Mouse (Mus musculus): ENCODE data around the gene Olfr653. TPM values are rescaled to one million over a fixed set of nuclear protein-coding genes. Genes with fewer than 3 reads are reported as not detected.

Olfr653 gene
- not detected in 2 replicates for polyA plus RNA-seq (2015; fragmentation: Nextera tagmentation; extraction: Ambion mirVana)

- no peak for ATAC-seq (ENCODE audit: low read depth)
Measured at GRCm38 (mm10) chr7:104577014-104577413, at the start of gene Olfr653. Gene Olfr653 (plus strand): TSS chr7:104577314.

GRCm38 (mm10) chr7:104549833-104550232 is 27.3 kb upstream of the Olfr653 start, which contains the start of gene Olfr651:
Gene Olfr651 (plus strand): TSS chr7:104550133.
- H3K4me3 ChIP-seq (ENCODE audit: low read length): no peak within 1 kb of the TSS
- no peaks in the 10 kb centered on the region for H3K4me1 ChIP-seq (replicated peaks; ENCODE audit: control insufficient read depth, insufficient read depth, low read length)
- no peak within 1 kb of the TSS for H3K27ac ChIP-seq (ENCODE audit: low read length)
- WGBS: 59% methylated on average over 5 of the region's 5 CpGs
- no peak for ATAC-seq (ENCODE audit: low read depth)
- H3K27me3 ChIP-seq (ENCODE audit: control insufficient read depth, insufficient read depth, low read depth, low read length): no peaks in the 10 kb centered on the region
- H3K36me3 ChIP-seq (ENCODE audit: control insufficient read depth, insufficient read depth, low read length): no peaks in the 10 kb centered on the region
- no peak within 1 kb of the TSS for H3K9ac ChIP-seq (ENCODE audit: low read length)
- no peak within 1 kb of the TSS for H3K4me2 ChIP-seq (ENCODE audit: low read depth, low read length)
- no peaks in the 10 kb centered on the region for H3K9me3 ChIP-seq (ENCODE audit: control insufficient read depth, low read length)

More at GRCm38 (mm10) chr7:104577014-104577413, at the start of gene Olfr653:
- Histone ChIP-seq H3K27me3 (ENCODE audit: control insufficient read depth, insufficient read depth, low read depth, low read length) (no peaks in the 10 kb centered on the region), H3K36me3 (ENCODE audit: control insufficient read depth, insufficient read depth, low read length) (no peaks in the 10 kb centered on the region), H3K9me3 (ENCODE audit: control insufficient read depth, low read length) (no peaks in the 10 kb centered on the region), H3K4me1 (replicated peaks; ENCODE audit: control insufficient read depth, insufficient read depth, low read length) (no peaks in the 10 kb centered on the region), H3K9ac (ENCODE audit: low read length) (no peak within 1 kb of the TSS), H3K27ac (ENCODE audit: low read length) (no peak within 1 kb of the TSS), H3K4me2 (ENCODE audit: low read depth, low read length) (no peak within 1 kb of the TSS), H3K4me3 (ENCODE audit: low read length) (no peak within 1 kb of the TSS)
- WGBS: 60% methylated on average over 2 of the region's 2 CpGs

GRCm38 (mm10) chr7:104552700-104553099 is 24.4 kb upstream of the Olfr653 start:
- WGBS: 55% methylated on average over 1 of the region's 1 CpGs
- Histone ChIP-seq H3K9ac (ENCODE audit: low read length) (no peak overlapping the region), H3K27ac (ENCODE audit: low read length) (no peak overlapping the region), H3K4me2 (ENCODE audit: low read depth, low read length) (no peak overlapping the region), H3K27me3 (ENCODE audit: control insufficient read depth, insufficient read depth, low read depth, low read length) (no peaks in the 10 kb centered on the region), H3K4me1 (replicated peaks; ENCODE audit: control insufficient read depth, insufficient read depth, low read length) (no peaks in the 10 kb centered on the region), H3K4me3 (ENCODE audit: low read length) (no peak overlapping the region), H3K9me3 (ENCODE audit: control insufficient read depth, low read length) (no peaks in the 10 kb centered on the region), H3K36me3 (ENCODE audit: control insufficient read depth, insufficient read depth, low read length) (no peaks in the 10 kb centered on the region)
- no peak for ATAC-seq (ENCODE audit: low read depth)

GRCm38 (mm10) chr7:104560601-104561000 is 16.5 kb upstream of the Olfr653 start, which contains the start of gene Olfr652:
Gene Olfr652 (plus strand): TSS chr7:104560901.
- H3K27ac ChIP-seq (ENCODE audit: low read length): no peak within 1 kb of the TSS
- no peaks in the 10 kb centered on the region for H3K4me1 ChIP-seq (replicated peaks; ENCODE audit: control insufficient read depth, insufficient read depth, low read length)
- H3K4me3 ChIP-seq (ENCODE audit: low read length): no peak within 1 kb of the TSS
- H3K9me3 ChIP-seq (ENCODE audit: control insufficient read depth, low read length): no peaks in the 10 kb centered on the region
- no peak for ATAC-seq (ENCODE audit: low read depth)
- no peak within 1 kb of the TSS for H3K9ac ChIP-seq (ENCODE audit: low read length)
- no peaks in the 10 kb centered on the region for H3K36me3 ChIP-seq (ENCODE audit: control insufficient read depth, insufficient read depth, low read length)
- no peak within 1 kb of the TSS for H3K4me2 ChIP-seq (ENCODE audit: low read depth, low read length)
- no peaks in the 10 kb centered on the region for H3K27me3 ChIP-seq (ENCODE audit: control insufficient read depth, insufficient read depth, low read depth, low read length)

- H3K4me1 ChIP-seq (replicated peaks; ENCODE audit: control insufficient read depth, insufficient read depth, low read length): no peaks in the 10 kb centered on the region
- WGBS: 88% methylated on average over 4 of the region's 4 CpGs
- no peak overlapping the region for H3K4me3 ChIP-seq (ENCODE audit: low read length)
- H3K36me3 ChIP-seq (ENCODE audit: control insufficient read depth, insufficient read depth, low read length): no peaks in the 10 kb centered on the region
- no peak overlapping the region for H3K4me2 ChIP-seq (ENCODE audit: low read depth, low read length)
- no peak for ATAC-seq (ENCODE audit: low read depth)
- no peak overlapping the region for H3K9ac ChIP-seq (ENCODE audit: low read length)
- H3K27me3 ChIP-seq (ENCODE audit: control insufficient read depth, insufficient read depth, low read depth, low read length): no peaks in the 10 kb centered on the region
- no peaks in the 10 kb centered on the region for H3K9me3 ChIP-seq (ENCODE audit: control insufficient read depth, low read length)
- no peak overlapping the region for H3K27ac ChIP-seq (ENCODE audit: low read length)
Measured at GRCm38 (mm10) chr7:104580846-104581245, 3.7 kb downstream of the Olfr653 start.

- 73% methylated on average over 4 of the region's 4 CpGs for WGBS
- no peaks in the 10 kb centered on the region for H3K27me3 ChIP-seq (ENCODE audit: control insufficient read depth, insufficient read depth, low read depth, low read length)
- H3K4me1 ChIP-seq (replicated peaks; ENCODE audit: control insufficient read depth, insufficient read depth, low read length): no peaks in the 10 kb centered on the region
- no peak overlapping the region for H3K4me2 ChIP-seq (ENCODE audit: low read depth, low read length)
- no peak overlapping the region for H3K9ac ChIP-seq (ENCODE audit: low read length)
- no peak overlapping the region for H3K27ac ChIP-seq (ENCODE audit: low read length)
- no peaks in the 10 kb centered on the region for H3K9me3 ChIP-seq (ENCODE audit: control insufficient read depth, low read length)
- H3K36me3 ChIP-seq (ENCODE audit: control insufficient read depth, insufficient read depth, low read length): no peaks in the 10 kb centered on the region
- H3K4me3 ChIP-seq (ENCODE audit: low read length): no peak overlapping the region
- no peak for ATAC-seq (ENCODE audit: low read depth)
Measured at GRCm38 (mm10) chr7:104581429-104581828, 4.3 kb downstream of the Olfr653 start.

GRCm38 (mm10) chr7:104586725-104587124 is 9.6 kb downstream of the Olfr653 start, which contains the start of gene Olfr654:
Gene Olfr654 (plus strand): TSS chr7:104587025.
- Histone ChIP-seq H3K27me3 (ENCODE audit: control insufficient read depth, insufficient read depth, low read depth, low read length) (no peaks in the 10 kb centered on the region), H3K9ac (ENCODE audit: low read length) (no peak within 1 kb of the TSS), H3K36me3 (ENCODE audit: control insufficient read depth, insufficient read depth, low read length) (no peaks in the 10 kb centered on the region), H3K9me3 (ENCODE audit: control insufficient read depth, low read length) (no peaks in the 10 kb centered on the region), H3K27ac (ENCODE audit: low read length) (no peak within 1 kb of the TSS), H3K4me3 (ENCODE audit: low read length) (no peak within 1 kb of the TSS), H3K4me2 (ENCODE audit: low read depth, low read length) (no peak within 1 kb of the TSS), H3K4me1 (replicated peaks; ENCODE audit: control insufficient read depth, insufficient read depth, low read length) (no peaks in the 10 kb centered on the region)
- WGBS: 76% methylated on average over 4 of the region's 4 CpGs
- no peak for ATAC-seq (ENCODE audit: low read depth)

GRCm38 (mm10) chr7:104588274-104588673 is 11.2 kb downstream of the Olfr653 start:
- Histone ChIP-seq H3K4me2 (ENCODE audit: low read depth, low read length) (no peak overlapping the region), H3K27ac (ENCODE audit: low read length) (no peak overlapping the region), H3K9me3 (ENCODE audit: control insufficient read depth, low read length) (no peaks in the 10 kb centered on the region), H3K4me3 (ENCODE audit: low read length) (no peak overlapping the region), H3K36me3 (ENCODE audit: control insufficient read depth, insufficient read depth, low read length) (no peaks in the 10 kb centered on the region), H3K27me3 (ENCODE audit: control insufficient read depth, insufficient read depth, low read depth, low read length) (no peaks in the 10 kb centered on the region), H3K4me1 (replicated peaks; ENCODE audit: control insufficient read depth, insufficient read depth, low read length) (no peaks in the 10 kb centered on the region), H3K9ac (ENCODE audit: low read length) (no peak overlapping the region)
- 78% methylated on average over 5 of the region's 5 CpGs for WGBS
- no peak for ATAC-seq (ENCODE audit: low read depth)

- no peaks in the 10 kb centered on the region for H3K27me3 ChIP-seq (ENCODE audit: control insufficient read depth, insufficient read depth, low read depth, low read length)
- H3K9me3 ChIP-seq (ENCODE audit: control insufficient read depth, low read length): no peaks in the 10 kb centered on the region
- H3K9ac ChIP-seq (ENCODE audit: low read length): no peak within 1 kb of the TSS
- no peak within 1 kb of the TSS for H3K4me3 ChIP-seq (ENCODE audit: low read length)
- 80% methylated on average over 2 of the region's 2 CpGs for WGBS
- no peak within 1 kb of the TSS for H3K27ac ChIP-seq (ENCODE audit: low read length)
- H3K4me2 ChIP-seq (ENCODE audit: low read depth, low read length): no peak within 1 kb of the TSS
- H3K4me1 ChIP-seq (replicated peaks; ENCODE audit: control insufficient read depth, insufficient read depth, low read length): no peaks in the 10 kb centered on the region
- H3K36me3 ChIP-seq (ENCODE audit: control insufficient read depth, insufficient read depth, low read length): no peaks in the 10 kb centered on the region
- no peak for ATAC-seq (ENCODE audit: low read depth)
Measured at GRCm38 (mm10) chr7:104601679-104602078, 24.6 kb downstream of the Olfr653 start, which contains the start of gene Olfr655. Gene Olfr655 (minus strand): TSS chr7:104601779.

GRCm38 (mm10) chr7:104603173-104603572 is 26.1 kb downstream of the Olfr653 start:
- 3% methylated on average over 3 of the region's 3 CpGs for WGBS
- no peak for ATAC-seq (ENCODE audit: low read depth)
- H3K4me2 ChIP-seq (ENCODE audit: low read depth, low read length): no peak overlapping the region
- no peaks in the 10 kb centered on the region for H3K4me1 ChIP-seq (replicated peaks; ENCODE audit: control insufficient read depth, insufficient read depth, low read length)
- H3K9ac ChIP-seq (ENCODE audit: low read length): no peak overlapping the region
- H3K27me3 ChIP-seq (ENCODE audit: control insufficient read depth, insufficient read depth, low read depth, low read length): no peaks in the 10 kb centered on the region
- H3K4me3 ChIP-seq (ENCODE audit: low read length): no peak overlapping the region
- no peaks in the 10 kb centered on the region for H3K36me3 ChIP-seq (ENCODE audit: control insufficient read depth, insufficient read depth, low read length)
- no peak overlapping the region for H3K27ac ChIP-seq (ENCODE audit: low read length)
- no peaks in the 10 kb centered on the region for H3K9me3 ChIP-seq (ENCODE audit: control insufficient read depth, low read length)

All from lung, embryonic 16.5 days (tissue).